Mouse (Mus musculus): ENCODE data around the gene Lsm3.
"Not testable (repeated sequence)": the region's sequence is repeated elsewhere in the genome, so short reads cannot be mapped to it uniquely, and the experiment has no call there.

Gene Lsm3

DNA sequence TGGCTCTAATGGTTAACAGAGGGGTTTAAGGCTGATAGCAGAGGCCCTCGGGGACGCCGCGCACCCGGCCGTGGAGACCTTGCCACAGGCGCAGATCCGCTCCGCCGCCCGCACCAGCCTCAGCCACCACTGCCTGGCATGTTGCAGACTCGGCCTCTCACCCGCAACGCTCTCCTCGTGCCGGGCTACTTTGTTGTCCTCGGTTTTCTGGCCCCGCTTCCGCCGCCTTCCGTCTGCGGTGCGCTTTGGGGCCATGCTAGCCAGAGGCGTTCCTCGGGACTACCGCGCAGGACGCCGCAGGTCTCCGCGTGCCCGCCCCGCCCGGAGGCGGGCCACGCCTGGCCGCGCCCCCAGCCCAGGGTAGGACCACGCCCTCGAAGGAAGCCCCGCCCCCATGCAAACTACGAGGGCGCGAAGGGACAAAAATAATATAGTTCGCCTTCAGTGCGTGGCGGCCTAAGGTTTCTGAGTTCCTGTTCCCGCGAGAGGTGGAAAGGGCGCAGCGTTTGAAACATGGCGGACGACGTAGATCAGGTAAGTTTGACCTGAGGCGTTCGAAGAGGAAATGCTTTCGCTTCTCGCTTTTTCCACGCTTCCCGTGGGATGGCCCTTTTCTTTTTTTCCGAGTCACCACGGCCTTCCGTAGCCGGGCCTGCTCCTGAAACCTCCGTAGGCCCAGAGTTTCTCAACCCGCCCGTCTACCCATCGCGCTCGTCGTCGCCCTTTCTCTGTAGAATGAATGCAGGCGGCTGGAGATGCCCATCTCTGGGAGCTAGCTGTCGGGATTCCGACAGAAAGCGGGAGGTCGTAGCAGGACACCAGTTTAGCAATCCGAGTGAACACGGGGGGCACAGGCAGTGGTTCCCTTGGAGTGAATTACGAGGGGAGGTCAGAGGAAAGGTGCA, at the start of gene Lsm3, which contains the start of gene Xpc:
Gene Lsm3 (plus strand): TSS at position 384 of the 905 bp plus-strand sequence.
Gene Xpc (minus strand): TSS at position 344 of the 905 bp plus-strand sequence.
- DNase-seq, result peak; percentile 96

DNA sequence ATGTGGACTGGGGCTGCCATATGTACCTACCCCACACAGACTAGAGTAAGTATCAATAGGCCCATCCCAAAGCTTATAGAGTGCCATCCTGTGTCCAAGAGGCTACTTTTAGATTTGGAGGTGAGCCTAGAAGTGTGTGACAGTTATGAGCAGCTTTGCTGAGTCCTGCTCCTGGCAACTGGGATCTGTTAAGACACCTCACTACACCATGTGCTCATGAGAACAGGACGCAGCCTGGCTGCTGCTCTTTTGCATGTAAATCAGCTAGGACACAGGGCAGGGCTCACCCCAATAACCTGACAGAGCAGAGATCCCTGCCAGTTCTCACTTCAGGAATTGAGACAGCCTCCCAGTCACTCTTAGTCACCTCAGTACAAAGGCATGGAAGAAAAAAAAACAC, 48.6 kb upstream of the Lsm3 start:
- DNase-seq, result no peak

DNA sequence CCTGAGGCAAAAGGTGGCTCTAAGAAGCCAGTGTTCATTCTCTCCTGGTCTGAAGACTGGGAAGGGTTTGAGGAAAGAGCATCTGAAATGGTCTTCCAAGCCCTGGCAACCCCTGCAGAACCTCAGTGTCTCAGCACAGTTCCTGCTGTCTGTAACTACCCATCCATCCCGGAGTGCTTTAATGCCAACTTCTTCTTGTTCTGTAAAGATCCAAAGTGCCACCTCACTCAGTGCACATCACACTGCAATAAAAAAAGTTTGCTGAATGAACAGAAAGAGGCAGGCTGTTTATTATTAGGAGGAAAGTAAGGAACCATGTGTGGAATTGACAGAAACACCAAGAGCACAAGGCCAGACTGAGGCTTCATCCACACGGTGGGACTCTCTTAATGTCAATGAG, 45.0 kb upstream of the Lsm3 start:
- no peak for DNase-seq

DNA sequence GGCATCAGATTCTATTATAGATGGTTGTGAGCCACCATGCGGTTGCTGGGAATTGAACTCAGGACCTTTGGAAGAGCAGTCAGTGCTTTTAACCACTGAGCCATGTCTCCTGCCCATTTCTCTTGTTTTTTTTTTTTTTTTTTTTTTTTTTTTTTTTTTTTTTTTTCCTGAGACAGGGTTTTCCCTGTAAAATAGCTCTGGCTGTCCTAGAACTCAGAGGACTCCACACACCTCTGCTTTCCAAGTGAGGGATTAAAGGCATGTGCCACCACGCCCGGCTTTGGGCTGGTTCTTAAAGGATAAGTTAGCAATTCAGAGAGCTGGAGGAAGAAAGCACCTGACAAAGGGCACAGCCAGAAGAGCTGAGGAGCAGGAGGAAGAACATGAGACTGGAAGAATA, 44.3 kb upstream of the Lsm3 start:
- DNase-seq, result not testable (repeated sequence)

DNA sequence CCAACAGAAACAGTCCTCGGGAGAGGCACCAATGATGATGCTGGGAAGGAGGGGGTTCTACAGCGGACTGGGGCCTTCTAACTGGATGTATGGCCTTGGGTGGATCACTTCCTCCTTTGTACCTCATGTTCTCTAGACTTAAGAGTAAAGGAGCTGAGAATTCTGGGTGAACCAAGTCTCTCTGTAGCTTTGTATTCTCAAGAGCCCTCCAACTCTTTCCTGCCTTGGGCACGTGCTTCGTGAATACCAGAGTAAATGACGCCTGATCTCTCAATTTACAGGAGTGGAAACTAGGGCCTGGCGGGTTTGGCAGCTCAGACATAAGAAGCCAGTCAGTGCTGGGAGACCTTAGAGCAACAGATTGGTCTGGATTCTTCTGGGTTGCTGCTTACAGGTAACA, 43.4 kb upstream of the Lsm3 start:
- no peak for DNase-seq

DNA sequence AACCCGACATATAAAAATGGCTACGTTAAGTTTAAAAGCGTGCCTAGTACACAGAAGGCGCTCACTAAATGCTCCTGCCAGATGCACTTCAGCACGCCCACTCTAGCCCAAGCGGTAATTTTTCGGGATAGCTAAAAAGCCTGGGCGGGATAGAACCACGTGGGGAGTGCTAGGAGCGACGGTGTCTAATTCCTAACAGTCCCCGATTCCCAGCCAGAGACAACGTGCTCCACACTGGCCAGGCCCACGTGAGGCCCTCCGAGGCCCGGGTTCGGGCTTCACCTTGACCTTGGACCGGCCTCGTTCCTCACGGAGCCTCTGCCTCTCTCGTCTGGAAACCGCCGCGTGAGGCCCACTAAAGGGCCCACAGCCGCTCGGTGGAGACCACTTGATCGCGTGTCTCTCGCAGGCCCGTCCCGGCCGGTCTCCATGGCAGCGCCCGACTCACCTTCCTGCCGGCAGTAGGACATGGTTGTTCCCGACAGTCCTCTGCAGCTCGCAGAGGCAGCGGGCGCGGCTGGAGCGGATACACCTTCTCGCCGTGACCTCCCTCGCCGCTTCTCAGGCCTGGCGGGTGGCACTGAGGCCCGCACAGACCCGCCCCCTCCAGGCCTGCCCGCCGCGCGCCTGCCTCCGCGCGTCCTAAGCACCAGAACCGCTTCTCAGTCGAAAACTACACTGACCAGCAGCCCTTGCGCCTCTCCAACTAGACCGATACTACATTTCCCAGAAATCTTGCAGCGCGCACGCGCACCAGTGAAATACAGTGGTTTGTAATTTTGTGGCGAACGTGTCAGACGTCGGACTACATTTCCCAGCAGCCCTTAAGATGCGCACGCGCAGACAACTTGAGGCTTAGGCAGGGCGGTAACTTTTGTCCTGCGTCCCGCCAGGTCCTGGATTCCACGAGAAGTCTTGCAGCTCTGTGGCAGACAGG, 42.6 kb upstream of the Lsm3 start, which contains the start of the genes Chchd4 and Tmem43:
Gene Chchd4 (minus strand): TSS at position 679 of the 937 bp plus-strand sequence.
Gene Tmem43 (plus strand): TSS at position 836 of the 937 bp plus-strand sequence.
- peak; percentile 97 for DNase-seq

DNA sequence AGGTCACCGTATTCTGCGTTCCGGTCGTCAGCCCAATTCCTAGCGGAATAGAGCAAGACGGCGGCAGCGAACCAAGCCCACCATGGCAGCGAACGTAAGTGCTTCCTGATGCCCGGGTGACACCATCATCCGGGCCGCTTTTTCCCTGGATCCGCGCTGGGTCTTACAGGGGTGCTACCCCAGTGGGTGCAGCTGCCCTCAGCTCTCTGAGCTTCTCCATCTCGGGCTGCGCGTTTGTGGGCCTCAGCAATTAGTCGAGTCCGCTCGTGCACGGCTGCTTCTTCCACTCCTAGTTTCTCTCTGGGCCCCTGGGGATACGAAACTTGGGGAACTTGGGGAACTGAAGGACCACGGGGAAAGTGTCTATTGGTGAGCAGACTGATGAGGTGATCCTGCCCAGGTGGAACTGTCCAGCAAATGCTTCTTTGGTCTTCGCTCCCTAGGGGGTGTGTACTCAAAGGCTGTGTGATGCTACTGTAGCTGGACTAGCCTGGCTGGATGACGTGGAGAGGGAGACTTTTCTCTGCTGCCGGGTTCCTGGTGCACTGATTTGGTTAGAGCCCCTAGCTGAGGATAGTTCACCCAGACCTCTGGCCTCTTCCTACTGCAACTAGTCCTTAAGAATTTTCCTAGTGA, 41.8 kb upstream of the Lsm3 start:
- no peak for DNase-seq

DNA sequence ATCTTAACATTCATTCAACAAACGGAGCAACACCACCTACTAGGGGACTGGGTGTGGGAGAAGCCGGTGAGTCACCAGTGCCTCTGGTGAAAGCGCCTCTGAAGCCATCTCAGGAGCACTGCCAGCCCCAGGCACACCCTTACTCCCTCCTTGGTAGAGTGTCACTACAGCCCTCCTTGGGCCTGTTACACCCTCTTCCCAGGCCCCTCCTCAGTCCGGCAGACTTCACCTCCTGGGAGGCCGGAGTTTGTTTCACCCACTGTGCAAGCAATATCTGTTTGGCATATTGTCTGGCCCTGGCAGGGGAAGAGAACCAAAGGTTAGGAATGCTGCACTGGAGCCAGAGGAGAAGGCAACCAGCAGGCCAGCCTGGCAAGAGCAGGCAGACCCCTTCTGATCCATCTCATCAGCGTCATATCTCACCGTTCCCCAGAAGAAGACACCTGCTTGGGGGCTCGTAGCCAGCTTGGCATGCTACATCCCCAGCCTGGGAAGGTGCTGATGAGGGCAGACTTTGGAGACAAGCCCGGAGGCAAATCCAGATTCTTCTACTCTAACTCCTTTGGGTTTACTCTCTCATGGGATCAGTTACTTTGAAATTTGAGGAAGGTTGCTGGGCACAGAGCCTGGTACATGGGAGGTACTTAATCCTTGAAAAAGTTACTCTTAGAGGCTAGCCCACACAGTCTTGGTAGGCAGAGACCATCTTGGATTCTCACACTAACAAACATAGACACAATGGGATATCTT, 41.1 kb upstream of the Lsm3 start:
- no peak for DNase-seq

DNA sequence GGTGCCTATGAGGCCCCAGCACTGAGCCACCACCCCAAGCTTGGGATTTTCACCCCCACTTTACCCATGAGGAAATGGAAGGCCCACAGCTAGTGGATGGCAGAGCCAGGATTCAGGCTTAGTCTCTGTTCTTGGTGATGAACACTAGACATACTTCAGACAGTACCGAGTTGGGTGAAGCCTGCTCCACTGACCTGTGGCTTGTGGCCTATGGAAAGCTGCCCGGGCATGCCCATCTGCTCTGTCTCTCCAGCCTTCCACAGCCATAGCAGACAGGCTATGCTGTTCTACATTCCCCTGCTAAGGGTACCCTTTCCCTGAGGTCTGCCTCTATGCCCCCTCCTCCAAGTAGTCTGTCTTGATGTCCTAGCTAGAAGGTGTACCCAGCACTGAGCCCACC, 39.2 kb upstream of the Lsm3 start:
- no peak for DNase-seq

DNA sequence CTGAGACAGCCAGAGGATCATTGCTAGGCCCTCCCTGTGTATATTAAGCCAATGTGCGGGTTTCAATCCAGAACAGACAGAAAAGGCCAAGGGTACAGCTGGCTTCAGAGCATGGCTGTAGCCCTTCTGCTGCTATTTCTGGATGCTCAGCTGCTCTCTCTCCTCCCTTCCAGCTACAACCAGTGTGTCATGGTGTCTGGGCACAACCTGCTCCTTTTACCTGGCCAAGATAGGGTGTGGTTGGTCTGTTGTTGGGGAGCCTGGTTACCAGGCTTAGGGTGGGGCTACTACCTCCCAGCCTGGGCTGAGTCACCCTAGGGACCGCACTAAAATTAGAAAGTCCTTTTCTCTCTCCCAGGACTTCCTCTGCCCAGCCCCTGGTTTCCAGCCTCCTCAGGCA, 32.4 kb upstream of the Lsm3 start:
- DNase-seq, result no peak

DNA sequence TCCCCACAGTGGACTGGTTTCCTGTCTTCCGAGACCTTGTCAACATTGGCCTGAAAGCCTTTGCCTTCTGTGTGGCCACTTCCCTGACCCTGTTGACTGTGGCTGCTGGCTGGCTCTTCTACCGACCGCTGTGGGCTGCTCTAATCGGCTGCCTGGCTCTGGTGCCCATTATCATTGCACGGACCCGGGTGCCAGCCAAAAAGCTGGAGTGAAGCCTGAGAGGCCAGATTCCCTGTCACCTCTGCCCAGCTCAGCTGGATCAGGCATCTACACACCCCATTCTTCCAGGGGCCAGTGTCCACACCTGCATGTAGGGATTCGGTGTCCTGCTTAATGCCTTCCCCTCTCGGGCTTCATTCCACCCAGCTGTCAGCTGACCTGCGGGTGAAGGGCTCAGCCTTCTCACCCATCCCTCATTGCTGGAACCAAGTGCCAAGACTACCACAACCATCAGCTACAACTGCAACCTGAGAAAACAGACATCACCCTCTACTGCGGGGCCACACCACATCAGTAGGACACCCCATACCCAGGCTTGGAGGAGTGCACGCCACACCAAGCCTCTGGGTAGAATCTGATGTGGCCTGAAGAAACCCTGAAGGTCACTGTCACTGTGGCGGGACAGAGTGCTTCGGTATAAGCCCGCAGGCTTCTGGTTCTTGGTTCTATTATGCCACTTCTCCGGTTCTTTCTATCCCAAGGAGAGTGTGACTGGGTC, 28.8 kb upstream of the Lsm3 start:
- no peak for DNase-seq

DNA sequence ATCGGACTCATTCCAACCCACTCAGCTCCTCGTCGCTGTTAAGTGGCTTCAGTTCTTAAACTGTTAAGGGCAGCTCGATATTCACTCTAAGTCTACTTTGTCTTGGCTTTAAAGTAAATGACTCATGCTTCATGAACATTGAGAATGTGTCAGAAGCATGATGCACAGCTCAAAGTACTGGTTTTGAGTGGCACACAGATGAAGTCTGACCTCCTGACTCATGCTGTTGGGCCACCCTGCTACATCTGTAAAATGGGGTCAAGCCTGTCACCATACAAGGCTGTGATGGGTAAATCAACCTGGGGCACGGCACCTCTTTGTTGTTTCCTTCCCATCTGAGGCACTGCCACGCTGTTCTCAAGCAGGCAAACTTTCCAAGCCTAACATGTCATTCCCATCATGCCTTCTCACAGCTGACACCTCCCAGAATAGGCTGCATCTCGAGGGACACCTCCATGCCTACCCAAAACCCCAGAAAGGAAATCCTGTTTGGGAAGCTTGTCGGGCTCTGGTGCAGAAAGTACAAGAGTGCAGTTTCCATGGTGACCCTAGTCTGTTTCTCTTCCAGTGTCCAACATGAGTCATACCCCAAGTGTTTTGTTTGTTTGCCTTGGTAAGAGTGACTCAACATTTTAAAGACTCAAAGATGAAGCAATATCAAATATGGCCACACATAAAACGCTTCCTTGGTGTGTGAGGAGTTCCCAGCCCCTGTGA, 27.1 kb upstream of the Lsm3 start:
- DNase-seq, result no peak

DNA sequence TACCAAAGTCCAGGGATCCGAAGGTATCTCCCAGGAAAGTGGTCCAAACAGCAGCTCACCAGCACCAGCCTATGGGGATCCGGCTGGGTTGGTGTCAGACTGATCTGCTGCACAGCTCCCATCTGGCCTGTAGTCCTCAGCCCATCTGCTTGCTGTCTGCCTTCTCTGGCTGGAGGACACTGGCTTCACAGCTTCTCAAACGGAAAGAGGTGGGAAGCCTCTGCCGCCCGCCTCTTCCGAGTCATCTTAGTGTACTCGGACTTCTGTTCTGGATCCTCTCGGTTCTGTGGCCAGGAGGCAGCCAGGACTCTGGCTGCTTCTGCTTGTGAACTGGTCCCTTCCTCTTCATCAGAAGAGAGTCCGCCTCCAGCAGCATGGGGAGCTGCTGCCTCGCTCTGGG, 25.9 kb upstream of the Lsm3 start:
- DNase-seq, result no peak

DNA sequence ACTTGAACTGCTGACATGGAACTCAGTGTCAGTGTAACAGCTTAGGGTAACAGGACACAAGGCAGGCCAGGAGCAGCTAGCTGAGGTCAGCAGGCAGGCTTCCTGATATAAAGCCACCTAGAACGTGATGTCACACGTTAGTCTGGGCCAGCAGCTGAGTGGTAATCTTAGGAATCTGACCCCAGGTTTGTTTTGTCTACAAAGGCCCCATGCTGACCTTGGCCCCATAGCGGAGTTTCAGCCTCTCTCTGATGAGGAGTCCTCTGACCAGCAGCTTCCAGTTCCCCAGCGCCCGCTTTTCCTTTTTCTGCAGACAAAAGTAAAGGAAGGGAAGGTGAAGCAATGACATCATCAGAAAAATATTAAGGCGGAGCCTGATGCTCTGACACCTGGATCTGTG, 24.7 kb upstream of the Lsm3 start:
- DNase-seq, result no peak

DNA sequence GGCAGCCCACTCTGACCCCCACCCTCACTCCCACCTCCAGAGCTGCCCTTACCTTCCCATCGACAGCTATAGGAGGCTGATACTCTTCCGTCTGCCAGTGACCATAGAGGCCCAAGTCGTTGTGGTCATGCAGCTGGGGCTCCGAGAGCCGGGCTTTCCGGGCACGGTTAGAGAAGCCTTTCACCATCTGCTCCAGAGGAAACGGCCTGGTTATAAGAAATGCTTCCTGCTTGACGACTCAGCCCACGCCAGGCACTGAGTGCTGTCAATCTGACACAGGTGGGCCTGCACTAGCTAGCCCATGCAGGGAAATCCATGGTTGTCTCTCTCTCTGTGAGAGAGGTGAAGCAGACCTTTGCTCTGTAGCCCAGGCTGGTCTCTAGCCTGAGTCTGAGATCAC, 22.7 kb upstream of the Lsm3 start:
- no peak for DNase-seq

DNA sequence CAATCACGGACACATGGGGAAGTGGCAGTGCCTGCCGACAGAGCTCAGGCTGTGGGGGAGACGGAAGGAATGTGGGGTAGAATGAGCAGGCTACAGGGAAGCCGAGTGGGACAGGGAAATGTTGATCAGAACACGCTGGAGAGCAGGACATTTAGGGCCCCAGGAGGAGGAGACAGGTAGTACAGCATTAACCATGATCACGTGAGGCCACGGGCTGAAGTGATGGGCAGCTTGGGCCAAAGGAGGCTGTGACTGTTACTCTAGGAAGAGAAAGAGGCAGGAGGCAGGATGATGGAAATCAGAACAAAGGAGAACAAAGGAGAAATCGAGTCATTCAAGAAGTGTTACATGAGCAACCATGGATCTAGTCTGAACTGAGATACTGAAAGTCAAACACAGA, 21.2 kb upstream of the Lsm3 start:
- no peak for DNase-seq

DNA sequence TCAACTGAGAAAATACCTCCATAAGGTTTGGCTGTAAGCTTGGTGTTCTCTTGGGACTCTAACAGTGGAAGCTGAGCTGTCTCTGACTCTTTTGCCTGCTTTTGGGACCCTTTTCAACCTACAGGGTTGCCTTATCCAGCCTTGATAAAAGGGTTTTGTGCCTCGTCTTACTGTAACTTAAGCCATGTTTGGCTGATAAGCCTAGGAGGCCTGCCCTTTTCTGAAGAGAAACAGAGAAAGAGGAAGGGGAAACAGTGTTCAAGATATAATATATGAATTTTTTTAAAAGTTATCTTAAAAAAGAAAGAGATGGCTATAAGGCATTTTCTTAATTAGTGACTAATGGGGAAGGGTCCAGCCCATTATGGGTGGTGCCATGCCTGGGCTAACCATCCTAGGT, 12.4 kb upstream of the Lsm3 start:
- no peak for DNase-seq

DNA sequence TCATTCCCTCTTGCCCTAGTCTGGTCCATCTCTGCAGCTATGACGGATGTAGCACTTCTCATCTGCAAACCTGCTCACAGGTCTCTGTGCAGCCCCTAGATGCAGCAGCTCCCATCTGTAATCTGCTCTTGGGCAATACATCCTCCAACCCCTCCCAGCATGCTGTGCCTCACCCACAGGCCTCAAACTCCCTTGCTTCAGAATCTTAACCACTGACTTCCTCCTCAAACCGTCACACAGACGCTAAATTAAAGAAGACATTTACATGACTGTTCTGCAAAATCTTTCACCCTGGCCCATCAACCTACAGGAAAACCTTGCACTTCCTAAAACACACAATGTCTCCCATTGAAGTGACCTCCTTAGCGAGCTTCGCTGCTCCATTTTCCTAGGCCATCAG, 9.7 kb upstream of the Lsm3 start:
- DNase-seq, result no peak

DNA sequence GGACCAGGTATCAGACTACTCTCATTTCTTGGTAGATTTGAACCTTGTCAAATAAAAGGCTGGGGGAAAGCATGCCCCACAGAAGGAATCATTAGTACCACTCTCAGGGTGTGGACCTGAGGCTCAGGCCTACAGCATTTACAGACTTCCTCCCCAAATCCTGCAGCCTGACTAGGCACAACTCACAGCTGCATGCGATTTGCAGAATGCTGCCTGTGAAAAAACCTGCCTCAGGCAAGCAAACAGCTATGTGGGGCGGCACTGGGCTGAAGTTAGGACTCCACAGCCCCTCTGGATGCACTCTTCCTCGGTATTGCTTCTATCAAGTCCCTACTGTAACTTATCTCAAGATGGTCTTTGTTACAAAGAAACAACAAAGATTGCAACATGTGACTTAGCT, 7.7 kb upstream of the Lsm3 start:
- DNase-seq, result no peak

DNA sequence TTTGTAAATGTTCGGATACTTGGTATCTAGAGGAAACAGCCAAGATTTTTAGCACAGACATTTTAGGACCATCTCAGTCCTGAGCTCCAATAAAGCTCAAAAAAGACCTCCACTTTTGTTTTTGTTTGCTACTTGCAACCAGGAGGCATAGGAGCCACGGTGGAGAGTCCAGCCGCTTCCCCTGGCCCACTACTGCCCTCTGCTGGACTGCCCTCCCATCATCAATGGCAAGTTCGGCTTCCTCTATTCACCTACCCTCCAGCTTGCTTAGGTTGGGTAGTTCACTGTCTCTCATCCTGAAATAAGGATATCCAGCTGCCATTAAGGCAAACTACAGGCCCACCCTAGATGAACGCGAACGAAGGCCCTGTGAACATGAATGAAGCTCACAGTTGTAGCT, 6.4 kb upstream of the Lsm3 start:
- DNase-seq, result peak; percentile 79

DNA sequence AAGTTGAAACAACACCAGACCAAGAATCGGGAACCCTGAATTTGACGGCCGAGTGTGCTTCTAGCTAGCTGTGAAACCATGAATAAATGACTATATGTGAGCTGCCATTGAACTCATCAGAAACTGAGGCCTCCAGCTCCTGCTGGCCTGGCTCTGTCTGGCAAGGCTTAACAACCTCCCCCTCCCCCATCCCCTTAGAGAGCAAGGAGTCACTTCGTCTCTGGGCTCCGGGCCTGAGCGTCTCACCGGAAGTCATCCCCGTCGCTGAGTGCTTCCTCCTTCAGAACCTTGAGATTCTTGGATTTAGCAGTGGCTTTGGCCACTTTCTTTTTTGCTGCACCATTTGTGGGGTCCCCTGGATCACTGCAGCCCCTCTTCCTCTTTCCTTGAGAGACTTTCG, 5.5 kb upstream of the Lsm3 start:
- no peak for DNase-seq
